Mouse (Mus musculus) frontal cortex, postnatal 14 days (tissue): ENCODE results near the gene Tyrobp.
A peak's percentile ranks its signal among the peaks of the same experiment; 100 is the strongest.

Experiments used
- DNase-seq, 2 experiments: peaks; one replicate each; pipeline ENCODE4 v3.0.0; 2022; ENCODE audit warnings: low spot score in 2 of 2

The Tyrobp gene

GRCm38 (mm10) chr7:30423071-30423641, 9.6 kb downstream of the Tyrobp start:
- peak in 1 of 2 experiments; percentile 37 for DNase-seq

- no peak for DNase-seq
These were observed 15.8 kb downstream of the Tyrobp start for GRCm38 (mm10) chr7:30429327-30429726.

- no peak for DNase-seq
These were observed 16.6 kb downstream of the Tyrobp start for GRCm38 (mm10) chr7:30430191-30430590.

GRCm38 (mm10) chr7:30431793-30432192, 18.2 kb downstream of the Tyrobp start:
- DNase-seq: peak; percentile 75

- no peak for DNase-seq
These were observed 20.7 kb downstream of the Tyrobp start for GRCm38 (mm10) chr7:30434238-30434637.

- no peak for DNase-seq
These were observed 21.1 kb downstream of the Tyrobp start for GRCm38 (mm10) chr7:30434701-30435100.

GRCm38 (mm10) chr7:30435156-30435555, 21.6 kb downstream of the Tyrobp start:
- no peak for DNase-seq

GRCm38 (mm10) chr7:30436879-30437278, 23.3 kb downstream of the Tyrobp start:
- DNase-seq: no peak

- no peak for DNase-seq
These were observed 26.2 kb downstream of the Tyrobp start for GRCm38 (mm10) chr7:30439734-30440133.

GRCm38 (mm10) chr7:30440697-30441096, 27.1 kb downstream of the Tyrobp start:
- DNase-seq: peak in 1 of 2 experiments; percentile 43

- DNase-seq: no peak
These were observed 30.1 kb downstream of the Tyrobp start for GRCm38 (mm10) chr7:30443696-30444095.

GRCm38 (mm10) chr7:30444154-30444970, 30.8 kb downstream of the Tyrobp start:
- DNase-seq: peak; percentile 63 to 72

- peak in 1 of 2 experiments; percentile 67 for DNase-seq
These were observed 31.6 kb downstream of the Tyrobp start, which contains the start of gene Aplp1 for GRCm38 (mm10) chr7:30444971-30445751. Aplp1 (minus strand) TSS chr7:30445535.

GRCm38 (mm10) chr7:30450241-30450640, 36.7 kb downstream of the Tyrobp start:
- DNase-seq: no peak

GRCm38 (mm10) chr7:30453327-30453726, 39.8 kb downstream of the Tyrobp start:
- no peak for DNase-seq

- no peak for DNase-seq
These were observed 40.2 kb downstream of the Tyrobp start for GRCm38 (mm10) chr7:30453766-30454165.

- DNase-seq: no peak
These were observed 40.7 kb downstream of the Tyrobp start for GRCm38 (mm10) chr7:30454259-30454658.

GRCm38 (mm10) chr7:30456487-30456886, 42.9 kb downstream of the Tyrobp start:
- no peak for DNase-seq

GRCm38 (mm10) chr7:30456911-30457628, 43.5 kb downstream of the Tyrobp start:
- DNase-seq: no peak

- peak in 1 of 2 experiments; percentile 45 for DNase-seq
These were observed 44.2 kb downstream of the Tyrobp start, which contains the start of the genes Kirrel2 and Nphs1 for GRCm38 (mm10) chr7:30457629-30458330. Kirrel2 (minus strand) TSS chr7:30457690. Nphs1 (plus strand) TSS chr7:30458315.

GRCm38 (mm10) chr7:30459484-30459883, 45.9 kb downstream of the Tyrobp start:
- no peak for DNase-seq
